Mouse (Mus musculus) heart, postnatal 36 days (tissue): ENCODE results near the gene Slc22a12. TPM values are rescaled to one million over a fixed set of nuclear protein-coding genes. Genes with fewer than 3 reads are reported as not detected.

ENCODE experiments used
- DNase-seq, 2 experiments: peaks; one replicate each; pipeline ENCODE4 v3.0.0; 2021 to 2022
- intact Hi-C: fragments of 180-260 bp; cut with DNase I; formaldehyde crosslinking; loops from one replicate; pipeline ENCODE4 v1.15.1; 2025
- microRNA-seq, 2 experiments: library from miRNA; unstranded; fragments of <30 nt; microRNA quantifications; one replicate each; pipeline ENCODE4 v1.2.0; 2021; ENCODE audit warnings: borderline number of aligned reads in 2 of 2
- total RNA-seq, 2 experiments: library from RNA; stranded (reverse); gene quantifications; 2 replicates each; pipeline ENCODE4 v1.2.3; 2021

The Slc22a12 gene
- total RNA-seq, 2 experiments from 2014 or later = not detected

DNA sequence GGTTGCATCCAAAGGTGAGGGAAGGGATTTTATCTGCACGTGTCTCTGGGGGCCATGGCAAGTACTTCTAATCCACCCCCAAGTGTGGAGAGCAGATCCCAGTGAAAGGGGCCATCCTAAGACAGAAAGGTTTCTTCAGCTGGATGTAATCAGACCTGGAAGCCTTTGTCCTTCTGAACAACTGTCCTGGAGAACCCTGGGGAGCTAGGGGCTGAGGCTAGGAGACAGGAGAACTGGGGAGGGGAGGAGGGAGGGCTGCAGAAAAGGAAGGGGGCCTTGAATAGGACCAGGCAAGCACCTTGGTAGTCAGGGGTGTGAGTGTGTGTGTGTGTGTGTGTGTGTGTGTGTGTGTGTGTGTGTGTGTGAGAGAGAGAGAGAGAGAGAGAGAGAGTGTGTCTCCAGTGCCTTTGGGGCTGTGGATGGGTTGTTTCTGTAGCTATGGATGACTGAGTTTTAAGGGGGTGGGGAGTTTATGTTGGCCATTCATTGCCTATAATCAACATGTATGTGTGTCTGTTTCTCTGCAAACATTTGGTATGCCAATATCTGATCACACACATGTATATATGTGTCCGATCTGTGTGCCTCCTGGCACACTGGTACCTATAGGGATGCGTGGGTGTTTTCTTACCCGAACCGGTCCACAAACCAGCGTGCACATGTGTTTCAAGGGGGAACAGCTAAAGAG is 46.2 kb downstream of the Slc22a12 start:
- no peak for DNase-seq
- intact Hi-C loops = no loop called here

DNA sequence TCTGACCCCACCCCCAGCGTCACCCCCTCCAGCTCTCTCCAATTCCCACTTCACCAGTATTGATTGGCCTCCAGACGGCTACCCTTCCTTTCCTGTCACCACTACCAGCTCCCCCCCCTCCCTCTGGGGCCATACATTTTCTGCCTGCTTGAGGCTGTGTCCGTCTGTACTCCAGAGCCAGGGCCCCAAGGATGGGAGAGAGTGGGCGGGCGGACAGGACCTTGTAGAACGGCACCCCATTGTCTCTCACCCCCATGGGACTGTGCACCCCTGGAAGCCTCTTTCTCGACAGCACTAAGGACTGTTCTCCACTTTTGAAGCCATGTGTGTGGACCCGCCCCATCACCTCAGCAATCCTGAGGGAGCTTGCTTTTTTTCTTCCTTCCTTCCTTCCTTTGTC is 47.1 kb downstream of the Slc22a12 start:
- DNase-seq = no peak
- intact Hi-C loops = no loop called here

- DNase-seq = no peak
- intact Hi-C loops = no loop called here
These were observed 48.2 kb downstream of the Slc22a12 start for GRCm38 (mm10) chr19:6494504-6495170.

DNA sequence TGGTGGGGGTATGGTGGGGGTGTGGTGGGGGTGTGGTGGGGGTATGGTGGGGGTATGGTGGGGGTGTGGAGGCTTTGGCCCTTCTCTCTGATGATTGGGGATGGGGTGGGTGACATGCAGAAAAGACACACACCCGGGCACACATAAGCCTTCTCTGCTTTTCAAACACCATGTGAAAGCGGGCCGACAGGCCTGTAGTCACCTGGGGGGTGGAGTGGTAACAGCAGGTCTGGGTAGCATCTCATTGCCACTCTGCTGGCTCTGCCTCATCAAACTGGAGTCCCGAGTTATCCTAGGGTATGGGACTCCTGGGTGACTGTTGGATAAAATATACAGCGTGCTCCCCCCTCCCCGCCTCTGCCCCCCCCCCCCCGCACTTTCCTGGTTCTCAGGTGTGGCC is 48.8 kb downstream of the Slc22a12 start:
- intact Hi-C loops = no loop called here
- DNase-seq = no peak

DNA sequence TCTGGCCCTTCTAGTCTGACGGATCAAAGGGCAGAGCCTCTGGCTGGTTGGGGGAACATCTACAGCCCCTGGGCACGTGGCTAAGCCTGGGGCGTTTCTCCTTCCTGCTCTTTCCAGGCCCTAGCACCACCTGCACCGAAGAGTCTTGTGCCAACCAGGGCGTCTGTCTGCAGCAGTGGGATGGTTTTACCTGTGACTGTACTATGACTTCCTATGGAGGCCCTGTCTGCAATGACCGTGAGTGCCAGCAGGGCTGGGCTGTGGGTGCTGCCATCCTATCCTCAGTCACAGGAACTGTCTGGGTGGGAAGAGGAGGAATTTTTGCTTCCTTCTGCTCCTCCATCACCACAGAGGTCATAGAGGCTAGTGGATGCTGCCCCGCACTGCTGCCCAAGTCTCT is 49.6 kb downstream of the Slc22a12 start:
- no peak for DNase-seq
- intact Hi-C loops = no loop called here

- DNase-seq = peak; percentile 53 to 67
- intact Hi-C loops = no loop called here
These were observed 50.7 kb downstream of the Slc22a12 start for GRCm38 (mm10) chr19:6492124-6492523.

- intact Hi-C loops = no loop called here
- DNase-seq = no peak
These were observed 51.3 kb downstream of the Slc22a12 start for GRCm38 (mm10) chr19:6491538-6491937.

GRCm38 (mm10) chr19:6489030-6489429 is 53.8 kb downstream of the Slc22a12 start:
- intact Hi-C loops = loop anchor here (1.0 to 5.0 kb wide), 3 partner anchors 88 to 533 kb away; no protein-coding TSS in a partner anchor
- peak; percentile 80 to 88 for DNase-seq

Small RNAs within 50 kb of the gene (microRNA-seq; reads per million reads assigned to microRNA genes)
- 0 reads per million in 2 experiments for gene Gm26460

Other genes starting within 250 kb of the Slc22a12 start
- gene Cdc42bpg, start 236.6 kb downstream of the Slc22a12 start, total RNA-seq = 10 to 100 TPM; 10.9 to 11.9 TPM
- gene Men1, start 208.1 kb downstream of the Slc22a12 start, total RNA-seq = 10 to 100 TPM; 12.1 to 14.2 TPM
- gene Map4k2, start 201.9 kb downstream of the Slc22a12 start, total RNA-seq = 10 to 100 TPM; 36.4 to 56.7 TPM
- 100 to 1,000 TPM in 1 of 2 experiments, 10 to 100 TPM in 1; 89.4 to 101 TPM for gene Sf1, start 179.3 kb downstream of the Slc22a12 start, total RNA-seq
- gene Pygm, start 158.6 kb downstream of the Slc22a12 start, total RNA-seq = 1,000 to 10,000 TPM; 1,171 to 1,191 TPM
- 10 to 100 TPM; 38.8 to 57.2 TPM for gene Rasgrp2, start 143.7 kb downstream of the Slc22a12 start, total RNA-seq
- 1 to 10 TPM; 3.9 to 4.5 TPM for gene Nrxn2, start 124.3 kb downstream of the Slc22a12 start, total RNA-seq